Mouse (Mus musculus): ENCODE results near the gene Neurl2.

DNA sequence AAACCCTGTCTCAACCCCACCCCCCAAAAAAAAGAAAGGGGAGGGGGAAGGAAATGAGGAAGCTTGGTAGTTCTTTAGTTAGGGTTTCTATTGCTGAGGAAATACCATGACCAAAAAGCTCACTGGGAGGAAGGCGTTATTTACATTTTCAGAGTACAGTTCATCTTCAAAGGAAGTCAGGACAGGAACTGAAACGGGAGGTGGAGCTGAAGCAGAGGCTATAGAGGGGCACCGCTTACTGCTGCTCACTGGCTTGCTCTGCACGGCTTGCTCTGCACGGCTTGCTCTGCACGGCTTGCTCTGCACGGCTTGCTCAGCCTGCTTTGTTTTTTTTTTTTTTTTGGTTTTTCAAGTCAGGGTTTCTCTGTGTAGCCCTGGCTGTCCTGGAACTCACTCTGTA is 35.2 kb upstream of the Neurl2 start:
- TF ChIP-seq CTCF (conservative IDR thresholded peaks at IDR 0.05; ENCODE audit: insufficient read depth, insufficient read length, low read depth, low read length) (no peak), POLR2A (IDR thresholded peaks at IDR 0.05; ENCODE audit: low read depth, low read length) (no peak)

All from kidney, adult 2 months (tissue).